Mouse (Mus musculus) small intestine, adult 2 months (tissue): ENCODE measurements around the gene Sulf2.

Experiments
- CTCF ChIP-seq: fragments of 200-500 bp; IDR thresholded peaks from 2 replicates; pipeline ENCODE4 v1.5.1; 2012; ENCODE audit warnings: low read depth, mild to moderate bottlenecking, control low read depth, inconsistent platforms, low read length, moderate library complexity, mixed read lengths; ENCODE audit not compliant: insufficient replicate concordance, insufficient read length; ENCODE audit errors: extremely low read depth
- POLR2A ChIP-seq: fragments of 200-500 bp; IDR thresholded peaks from 2 replicates; pipeline ENCODE4 v1.6.1; 2012; ENCODE audit warnings: low read depth, mild to moderate bottlenecking, control low read depth, inconsistent platforms, low read length, moderate library complexity

GRCm38 (mm10) chr2:166111238-166111637 lies 44.2 kb downstream of the Sulf2 start:
- TF ChIP-seq CTCF (no peak), POLR2A (no peak)
